ENCODE assay signal across 9 mouse cellular contexts in genomic region chr6:124740211-124740887, GRCm38 (mm10). TPM values are rescaled to one million over a fixed set of nuclear protein-coding genes. Genes with fewer than 3 reads are reported as not detected.
DNase-seq lines count a peak whose midpoint lies in the region; ATAC-seq and TF ChIP-seq lines count a peak whose summit lies in the region.
"Had no signal": no experiment of that assay in that cellular context is flagged by ENCODE, and none has a peak within 500 bp of the region (broad histone marks: within the 10 kb centered on the region; RNA-seq: fewer than 3 reads in every experiment).

No protein-coding gene starts in this region.

- H3K36me3 ChIP-seq in spleen, adult 2 months (ENCODE audit: control insufficient read depth, insufficient read depth, low read length), result 0 out of 2 replicates have a peak, but pooled peaks cover 4% of the 10 kb centered on the region
- H3K36me3 ChIP-seq in lung, embryonic 14.5 days (ENCODE audit: insufficient read depth), result peaks cover 28% of the 10 kb centered on the region

- peaks cover 45% of the 10 kb centered on the region for H3K4me1 ChIP-seq in spleen, adult 2 months (ENCODE audit: control insufficient read depth, insufficient read depth, insufficient read length)
- H3K4me1 ChIP-seq in lung, embryonic 14.5 days (ENCODE audit: insufficient read depth), result peaks cover 11% of the 10 kb centered on the region; the same call in 1 of the 2 replicates

- peak overlapping the region; percentile 99 for H3K27ac ChIP-seq in spleen, adult 2 months (ENCODE audit: insufficient read depth, low read length)
- peak overlapping the region; percentile 100 for H3K27ac ChIP-seq in lung, embryonic 14.5 days (ENCODE audit: low read depth)

- peak overlapping the region; percentile 87 for H3K4me2 ChIP-seq in lung, embryonic 14.5 days

- TF ChIP-seq POLR2A in spleen, adult 2 months (IDR thresholded peaks at IDR 0.05; ENCODE audit: low read depth, low read length), result no peak

- ATAC-seq in erythroblast, adult 5-6 weeks (replicated peaks; ENCODE audit: low FRiP score, poor library complexity, severe bottlenecking), result peak; percentile 28; the same call in 1 of the 2 replicates
- peak; percentile 19 for ATAC-seq in inflammation-experienced regulatory T-cells, adult 6 months
- peak; percentile 1 for ATAC-seq in lung, embryonic 14.5 days (ENCODE audit: insufficient read depth)

- peak overlapping the region; percentile 92 for H3K4me3 ChIP-seq in spleen, adult 2 months (ENCODE audit: extremely low read depth, insufficient read depth, insufficient read length)
- H3K4me3 ChIP-seq in lung, embryonic 14.5 days (ENCODE audit: low read depth, low read length), result peak overlapping the region; percentile 67

- peak; percentile 52 to 55 for DNase-seq in spleen, adult 2 months (ENCODE audit: low read depth in 1 of 2, low spot score in 2 of 2)
- no peak for DNase-seq in spleen, adult 12 weeks (ENCODE audit: low spot score)
- DNase-seq in adipocyte (ENCODE audit: low spot score), result peak; percentile 88
- peak; percentile 77 for DNase-seq in lung, embryonic 14.5 days
- peak; percentile 46 for DNase-seq in retina, postnatal 7 days (ENCODE audit: low read depth, low spot score)
- DNase-seq in urinary bladder, postnatal 10 days (ENCODE audit: low spot score), result no peak

- H3K9me3 ChIP-seq in lung, embryonic 14.5 days (ENCODE audit: low read depth, low read length), result no peaks in the 10 kb centered on the region

- TF ChIP-seq CTCF in spleen, adult 2 months (IDR thresholded peaks at IDR 0.05; ENCODE audit: extremely low read depth, insufficient read depth, insufficient read length, insufficient replicate concordance), result peak; percentile 35; the same call in 1 of the 2 replicates
- peak; percentile 66 for TF ChIP-seq CTCF in lung, embryonic 14.5 days (IDR thresholded peaks at IDR 0.05; ENCODE audit: low read depth)

- H3K27me3 ChIP-seq in spleen, adult 2 months (ENCODE audit: control insufficient read depth, insufficient read depth, low read length), result no peaks in the 10 kb centered on the region
- H3K27me3 ChIP-seq in lung, embryonic 14.5 days (ENCODE audit: insufficient read depth, low read length), result no peaks in the 10 kb centered on the region

- peak overlapping the region; percentile 83 for H3K9ac ChIP-seq in lung, embryonic 14.5 days

- under 1% methylated on average over 29 of the region's 29 CpGs for WGBS in spleen, adult 2 months
- WGBS in lung, embryonic 14.5 days, result under 1% methylated on average over 29 of the region's 29 CpGs

RNA-seq across cellular contexts. Expression of gene Grcc10, which starts 0.8 kb away (rescaled TPM):
- polyA plus RNA-seq in spleen, adult 2 months (2012; rRNA removed), result 209 and 225 TPM in 2 replicates
- total RNA-seq in erythroblast, adult 5-6 weeks (2015; ENCODE audit: low replicate concordance), result 33.6 and 64.9 TPM in 2 replicates
- 7.5 and 16.9 TPM in 2 replicates for total RNA-seq in erythroblast, adult 5-6 weeks (2017; ENCODE audit: low replicate concordance)
- 100 to 1,000 TPM; 415 to 626 (median 536) TPM for polyA plus RNA-seq in inflammation-experienced regulatory T-cells, adult 6 months (2017; shearing (Covaris generic))
- 429 and 440 TPM in 2 replicates for polyA plus RNA-seq in lung, embryonic 14.5 days (2014; fragmentation: Nextera tagmentation; extraction: Ambion mirVana)

RNA-seq across cellular contexts. Expression of gene Ptpn6, which starts 1.8 kb away (rescaled TPM):
- 281 and 332 TPM in 2 replicates for polyA plus RNA-seq in spleen, adult 2 months (2012; rRNA removed)
- 57.8 and 60.2 TPM in 2 replicates for total RNA-seq in erythroblast, adult 5-6 weeks (2015; ENCODE audit: low replicate concordance)
- total RNA-seq in erythroblast, adult 5-6 weeks (2017; ENCODE audit: low replicate concordance), result 142 and 156 TPM in 2 replicates
- 100 to 1,000 TPM; 143 to 191 (median 176) TPM for polyA plus RNA-seq in inflammation-experienced regulatory T-cells, adult 6 months (2017; shearing (Covaris generic))
- 12.1 and 12.6 TPM in 2 replicates for polyA plus RNA-seq in lung, embryonic 14.5 days (2014; fragmentation: Nextera tagmentation; extraction: Ambion mirVana)

RNA-seq across cellular contexts. Expression of gene Gm45234, which starts 15.5 kb away (rescaled TPM):
- not detected in 2 replicates for polyA plus RNA-seq in spleen, adult 2 months (2012; rRNA removed)
- total RNA-seq in erythroblast, adult 5-6 weeks (2015; ENCODE audit: low replicate concordance), result not detected in 2 replicates
- 0.56 TPM in 1 of 2 replicates, not detected in the other for total RNA-seq in erythroblast, adult 5-6 weeks (2017; ENCODE audit: low replicate concordance)
- polyA plus RNA-seq in inflammation-experienced regulatory T-cells, adult 6 months (2017; shearing (Covaris generic)), result not detected
- not detected in 2 replicates for polyA plus RNA-seq in lung, embryonic 14.5 days (2014; fragmentation: Nextera tagmentation; extraction: Ambion mirVana)
- polyA plus RNA-seq: large intestine, adult 2 months had no signal

RNA-seq across cellular contexts. Expression of gene Atn1, which starts 16.0 kb away (rescaled TPM):
- polyA plus RNA-seq in spleen, adult 2 months (2012; rRNA removed), result 37.4 and 41.3 TPM in 2 replicates
- 10.0 and 11.7 TPM in 2 replicates for total RNA-seq in erythroblast, adult 5-6 weeks (2015; ENCODE audit: low replicate concordance)
- total RNA-seq in erythroblast, adult 5-6 weeks (2017; ENCODE audit: low replicate concordance), result 0.94 and 2.0 TPM in 2 replicates
- 1 to 10 TPM; 4.8 to 5.4 (median 5.2) TPM for polyA plus RNA-seq in inflammation-experienced regulatory T-cells, adult 6 months (2017; shearing (Covaris generic))
- polyA plus RNA-seq in lung, embryonic 14.5 days (2014; fragmentation: Nextera tagmentation; extraction: Ambion mirVana), result 13.1 and 15.1 TPM in 2 replicates

RNA-seq across cellular contexts. Expression of gene Phb2, which starts 28.2 kb away (rescaled TPM):
- polyA plus RNA-seq in spleen, adult 2 months (2012; rRNA removed), result 96.5 and 103 TPM in 2 replicates
- 44.2 and 79.4 TPM in 2 replicates for total RNA-seq in erythroblast, adult 5-6 weeks (2015; ENCODE audit: low replicate concordance)
- 70.3 and 70.7 TPM in 2 replicates for total RNA-seq in erythroblast, adult 5-6 weeks (2017; ENCODE audit: low replicate concordance)
- polyA plus RNA-seq in inflammation-experienced regulatory T-cells, adult 6 months (2017; shearing (Covaris generic)), result 10 to 100 TPM; 60.8 to 70.7 (median 70.0) TPM
- 354 and 377 TPM in 2 replicates for polyA plus RNA-seq in lung, embryonic 14.5 days (2014; fragmentation: Nextera tagmentation; extraction: Ambion mirVana)

Comparison
In these comparisons a context has a peak if more than half of its experiments do, and no peak if none do; other contexts are left out.
1. DNase-seq: peak in spleen, adult 2 months (2 of 2), adipocyte (single experiment), lung, embryonic 14.5 days (single experiment) and retina, postnatal 7 days (single experiment); none in spleen, adult 12 weeks (single experiment) and urinary bladder, postnatal 10 days (single experiment).
2. RNA of gene Ptpn6, which starts 1.8 kb away (polyA plus RNA-seq): 281 to 332 TPM in spleen, adult 2 months and 143 to 191 TPM in inflammation-experienced regulatory T-cells, adult 6 months; 12.1 to 12.6 TPM in lung, embryonic 14.5 days; every median in the first group is over 10 times any median in the second.
3. Peak in every context shown above with its lines, with median percentiles within 50 percentile points of each other: ATAC-seq.